Mouse (Mus musculus) hindbrain, embryonic 14.5 days (tissue): ENCODE results near the gene Rep15. TPM values are rescaled to one million over a fixed set of nuclear protein-coding genes. Genes with fewer than 3 reads are reported as not detected.

ENCODE experiments used
- ATAC-seq: fragments of 200-750 bp; cut with Nextera tagmentation; 2 replicates; pipeline ENCODE4 v1.8.0; 2017; ENCODE audit warnings: moderate number of reproducible peaks, mild to moderate bottlenecking, moderate TSS enrichment, moderate library complexity; ENCODE audit not compliant: low FRiP score
- DNase-seq: peaks from one replicate; pipeline ENCODE4 v3.0.0-alpha.2; 2015; ENCODE audit warnings: low spot score
- H3K27ac ChIP-seq: fragments of 300-500 bp; sonication (generic); 2 replicates; pipeline ENCODE4 v1.5.1; 2014; ENCODE audit warnings: mild to moderate bottlenecking, moderate library complexity
- H3K27me3 ChIP-seq: fragments of 300-500 bp; sonication (generic); 2 replicates; pipeline ENCODE4 v1.6.1; 2014; ENCODE audit warnings: mild to moderate bottlenecking, low read length, mixed read lengths; ENCODE audit not compliant: control insufficient read depth, insufficient read depth
- H3K36me3 ChIP-seq: fragments of 300-500 bp; sonication (generic); replicated peaks from 2 replicates; pipeline ENCODE4 v1.6.1; 2014; ENCODE audit not compliant: control insufficient read depth, insufficient read depth
- H3K4me1 ChIP-seq: fragments of 300-500 bp; sonication (generic); replicated peaks from 2 replicates; pipeline ENCODE4 v1.6.1; 2014; ENCODE audit warnings: antibody characterized with exemption, low read length, mixed read lengths; ENCODE audit not compliant: control insufficient read depth, insufficient read depth
- H3K4me2 ChIP-seq: fragments of 300-500 bp; sonication (generic); replicated peaks from 2 replicates; pipeline ENCODE4 v1.6.1; 2014; ENCODE audit warnings: mild to moderate bottlenecking, moderate library complexity
- H3K4me3 ChIP-seq: fragments of 300-500 bp; sonication (generic); replicated peaks from 2 replicates; pipeline ENCODE4 v1.5.1; 2014; ENCODE audit warnings: mild to moderate bottlenecking, low read length
- H3K9ac ChIP-seq: fragments of 300-500 bp; sonication (generic); 2 replicates; pipeline ENCODE4 v1.6.1; 2014
- H3K9me3 ChIP-seq: fragments of 300-500 bp; sonication (generic); 2 replicates; pipeline ENCODE4 v1.6.1; 2016; ENCODE audit warnings: low read length; ENCODE audit not compliant: control insufficient read depth
- WGBS: fragments of 180-500 bp; shearing (Covaris S2); extraction: QIAGEN DNeasy Blood & Tissue Kit; methylation state at CpG from one replicate; pipeline ENCODE4 v1.1.7; 2014; 5-methylcytosine and 5-hydroxymethylcytosine counted together
- polyA plus RNA-seq: library from polyadenylated mRNA; unstranded; fragments of >200 nt; fragmentation: Nextera tagmentation; extraction: Ambion mirVana; gene quantifications from 2 replicates; pipeline ENCODE4 v1.2.1, GENCODE M21; 2014

Gene Rep15
- polyA plus RNA-seq, 1 experiment from 2014 or later, result 0.50 TPM

- no peak overlapping the region for H3K27ac ChIP-seq
- no peak overlapping the region for H3K9ac ChIP-seq
- H3K4me3 ChIP-seq, result no peak overlapping the region
- no peak overlapping the region for H3K4me2 ChIP-seq
- no peaks in the 10 kb centered on the region for H3K9me3 ChIP-seq
- no peaks in the 10 kb centered on the region for H3K27me3 ChIP-seq
- no peak for DNase-seq
- peaks cover 2% of the 10 kb centered on the region; the same call in 1 of the 2 replicates for H3K36me3 ChIP-seq
- no peaks in the 10 kb centered on the region for H3K4me1 ChIP-seq
- 92% methylated on average over 2 of the region's 2 CpGs for WGBS
- ATAC-seq, result no peak
Observed at GRCm38 (mm10) chr6:147023133-147023395, 9.3 kb upstream of the Rep15 start.

- no peak for ATAC-seq
- H3K27ac ChIP-seq, result no peak overlapping the region
- no peaks in the 10 kb centered on the region for H3K9me3 ChIP-seq
- DNase-seq, result no peak
- no peak overlapping the region for H3K4me2 ChIP-seq
- H3K27me3 ChIP-seq, result no peaks in the 10 kb centered on the region
- no peak overlapping the region for H3K4me3 ChIP-seq
- H3K9ac ChIP-seq, result no peak overlapping the region
- 0 out of 2 replicates have a peak, but pooled peaks cover 2% of the 10 kb centered on the region for H3K36me3 ChIP-seq
- H3K4me1 ChIP-seq, result no peaks in the 10 kb centered on the region
Observed at GRCm38 (mm10) chr6:147023568-147023967, 8.8 kb upstream of the Rep15 start.

- Histone ChIP-seq H3K4me2 (no peak overlapping the region), H3K4me1 (no peaks in the 10 kb centered on the region), H3K27me3 (no peaks in the 10 kb centered on the region), H3K9me3 (no peaks in the 10 kb centered on the region), H3K27ac (no peak overlapping the region), H3K36me3 (0 out of 2 replicates have a peak, but pooled peaks cover 2% of the 10 kb centered on the region), H3K4me3 (no peak overlapping the region), H3K9ac (no peak overlapping the region)
- DNase-seq (no peak), ATAC-seq (no peak)
- WGBS, result 92% methylated on average over 3 of the region's 3 CpGs
Observed at GRCm38 (mm10) chr6:147024761-147025160, 7.6 kb upstream of the Rep15 start.

GRCm38 (mm10) chr6:147028396-147028795 is 4.0 kb upstream of the Rep15 start:
- H3K9ac ChIP-seq, result no peak overlapping the region
- H3K4me2 ChIP-seq, result no peak overlapping the region
- ATAC-seq (no peak), DNase-seq (no peak)
- H3K9me3 ChIP-seq, result no peaks in the 10 kb centered on the region
- 0 out of 2 replicates have a peak, but pooled peaks cover 2% of the 10 kb centered on the region for H3K36me3 ChIP-seq
- H3K4me3 ChIP-seq, result no peak overlapping the region
- no peaks in the 10 kb centered on the region for H3K4me1 ChIP-seq
- H3K27ac ChIP-seq, result no peak overlapping the region
- no peaks in the 10 kb centered on the region for H3K27me3 ChIP-seq
- WGBS, result 91% methylated on average over 2 of the region's 2 CpGs

GRCm38 (mm10) chr6:147029591-147029990 is 2.8 kb upstream of the Rep15 start:
- H3K9ac ChIP-seq, result no peak overlapping the region
- H3K4me3 ChIP-seq, result no peak overlapping the region
- WGBS, result 96% methylated on average over 9 of the region's 9 CpGs
- H3K4me1 ChIP-seq, result no peaks in the 10 kb centered on the region
- DNase-seq, result no peak
- H3K4me2 ChIP-seq, result no peak overlapping the region
- H3K27me3 ChIP-seq, result no peaks in the 10 kb centered on the region
- no peaks in the 10 kb centered on the region for H3K9me3 ChIP-seq
- no peak for ATAC-seq
- H3K27ac ChIP-seq, result no peak overlapping the region
- H3K36me3 ChIP-seq, result 0 out of 2 replicates have a peak, but pooled peaks cover 2% of the 10 kb centered on the region

- 86% methylated on average over 15 of the region's 15 CpGs for WGBS
- Histone ChIP-seq H3K36me3 (0 out of 2 replicates have a peak, but pooled peaks cover 2% of the 10 kb centered on the region), H3K27ac (no peak overlapping the region)
Observed at GRCm38 (mm10) chr6:147030096-147030885, 2.1 kb upstream of the Rep15 start.

GRCm38 (mm10) chr6:147042291-147043290 is 10.2 kb downstream of the Rep15 start, which contains the start of gene Mrps35:
Mrps35 (plus strand) TSS chr6:147042764.
- peak within 1 kb of the TSS; percentile 84 for H3K9ac ChIP-seq
- peak within 1 kb of the TSS; percentile 58 for H3K4me2 ChIP-seq
- H3K36me3 ChIP-seq, result peaks cover 18% of the 10 kb centered on the region
- H3K4me1 ChIP-seq, result peaks cover 10% of the 10 kb centered on the region
- H3K27me3 ChIP-seq, result no peaks in the 10 kb centered on the region
- WGBS, result 3% methylated on average over 66 of the region's 66 CpGs
- DNase-seq (peak; percentile 90), ATAC-seq (peak; percentile 100)
- H3K4me3 ChIP-seq, result peak within 1 kb of the TSS; percentile 68
- H3K27ac ChIP-seq, result peak within 1 kb of the TSS; percentile 87
- H3K9me3 ChIP-seq, result no peaks in the 10 kb centered on the region

More at GRCm38 (mm10) chr6:147030096-147030885, 2.1 kb upstream of the Rep15 start:
- no peak overlapping the region for H3K9ac ChIP-seq
- ATAC-seq, result no peak
- H3K4me1 ChIP-seq, result no peaks in the 10 kb centered on the region
- H3K4me2 ChIP-seq, result no peak overlapping the region
- no peaks in the 10 kb centered on the region for H3K27me3 ChIP-seq
- no peaks in the 10 kb centered on the region for H3K9me3 ChIP-seq
- no peak for DNase-seq
- H3K4me3 ChIP-seq, result no peak overlapping the region

- H3K4me1 ChIP-seq, result peaks cover 10% of the 10 kb centered on the region
- H3K27ac ChIP-seq, result no peak overlapping the region
- peaks cover 29% of the 10 kb centered on the region for H3K36me3 ChIP-seq
- peak overlapping the region; percentile 58 for H3K4me2 ChIP-seq
- peak overlapping the region; percentile 84 for H3K9ac ChIP-seq
- H3K4me3 ChIP-seq, result peak overlapping the region; percentile 68
- H3K9me3 ChIP-seq, result no peaks in the 10 kb centered on the region
- ATAC-seq (no peak), DNase-seq (no peak)
- WGBS, result 60% methylated on average over 7 of the region's 7 CpGs
- no peaks in the 10 kb centered on the region for H3K27me3 ChIP-seq
Observed at GRCm38 (mm10) chr6:147043633-147044032, 11.2 kb downstream of the Rep15 start.

GRCm38 (mm10) chr6:147049239-147049805 is 16.9 kb downstream of the Rep15 start:
- H3K9me3 ChIP-seq, result no peaks in the 10 kb centered on the region
- H3K4me1 ChIP-seq, result peaks cover under 1% of the 10 kb centered on the region; the same call in 1 of the 2 replicates
- H3K4me3 ChIP-seq, result no peak overlapping the region
- WGBS, result 97% methylated on average over 13 of the region's 13 CpGs
- peaks cover 85% of the 10 kb centered on the region for H3K36me3 ChIP-seq
- no peak for DNase-seq
- no peak overlapping the region for H3K9ac ChIP-seq
- H3K4me2 ChIP-seq, result no peak overlapping the region
- no peak overlapping the region for H3K27ac ChIP-seq
- ATAC-seq, result no peak
- H3K27me3 ChIP-seq, result no peaks in the 10 kb centered on the region
